Mouse (Mus musculus): ENCODE results near the gene Nr1i2.

- no peak for TF ChIP-seq GATA1 (IDR thresholded peaks at IDR 0.05; ENCODE audit: low read depth, low read length)
- no peak for TF ChIP-seq NELFE (IDR thresholded peaks at IDR 0.05; ENCODE audit: low read depth, low read length)
- TF ChIP-seq EP300 (IDR thresholded peaks at IDR 0.05; ENCODE audit: low read depth in 1 of 2, low read length in 2 of 2): no peak
- no peak for TF ChIP-seq MAZ (IDR thresholded peaks at IDR 0.05; ENCODE audit: low read depth, low read length)
- TF ChIP-seq CHD2 (IDR thresholded peaks at IDR 0.05; ENCODE audit: low read length): no peak
- TF ChIP-seq CTCF (IDR thresholded peaks at IDR 0.05 in 2 of 3, conservative IDR thresholded peaks at IDR 0.05 in 1 of 3; ENCODE audit: control insufficient read depth in 1 of 3, insufficient read depth in 1 of 3, low read depth in 2 of 3, low read length in 3 of 3, poor library complexity in 1 of 3, severe bottlenecking in 1 of 3): no peak
- no peak for TF ChIP-seq POLR2A (IDR thresholded peaks at IDR 0.05; ENCODE audit: control insufficient read depth in 1 of 2, insufficient read depth in 1 of 2, low read depth in 1 of 2, low read length in 2 of 2, poor library complexity in 1 of 2)
- no peak for TF ChIP-seq ZNF384 (IDR thresholded peaks at IDR 0.05; ENCODE audit: low read depth, low read length)
- TF ChIP-seq ZKSCAN1 (IDR thresholded peaks at IDR 0.05; ENCODE audit: low read depth, low read length): no peak
- no peak for TF ChIP-seq USF1 (IDR thresholded peaks at IDR 0.05; ENCODE audit: low read depth, low read length)
- no peak for TF ChIP-seq MAFK (IDR thresholded peaks at IDR 0.05; ENCODE audit: borderline replicate concordance, low read depth, low read length)
These were observed 14.8 kb downstream of the Nr1i2 start for GRCm38 (mm10) chr16:38279794-38280193.

All from MEL (cell line).